Mouse (Mus musculus) right cerebral cortex, adult 2 months (tissue): ENCODE measurements around the gene Naa20.
A peak's percentile ranks its signal among the peaks of the same experiment; 100 is the strongest.

Experiments
- DNase-seq, 2 experiments: peaks; one replicate each; pipeline ENCODE4 v3.0.0; 2021 to 2022; ENCODE audit warnings: low spot score in 2 of 2

The Naa20 gene

DNA sequence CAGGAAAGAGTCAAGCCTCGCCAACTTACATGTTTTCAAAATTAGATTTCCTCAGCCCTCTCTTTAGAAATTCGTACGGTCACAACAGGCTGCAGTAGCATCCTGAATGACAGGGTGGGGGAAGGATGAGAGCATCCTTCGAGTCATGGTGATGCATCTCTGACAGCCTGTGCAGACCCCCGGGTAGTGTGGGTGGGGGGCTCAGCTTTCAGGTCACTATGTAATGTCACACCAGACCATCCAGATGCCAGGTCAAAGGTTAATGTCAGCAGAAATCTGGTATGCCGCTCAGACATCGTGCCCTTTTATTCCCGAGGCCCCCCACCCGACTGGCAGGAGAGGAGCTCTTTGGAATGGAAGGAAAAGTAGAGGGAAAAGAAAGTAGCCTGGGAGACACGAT lies 48.3 kb downstream of the Naa20 start:
- DNase-seq: no peak

DNA sequence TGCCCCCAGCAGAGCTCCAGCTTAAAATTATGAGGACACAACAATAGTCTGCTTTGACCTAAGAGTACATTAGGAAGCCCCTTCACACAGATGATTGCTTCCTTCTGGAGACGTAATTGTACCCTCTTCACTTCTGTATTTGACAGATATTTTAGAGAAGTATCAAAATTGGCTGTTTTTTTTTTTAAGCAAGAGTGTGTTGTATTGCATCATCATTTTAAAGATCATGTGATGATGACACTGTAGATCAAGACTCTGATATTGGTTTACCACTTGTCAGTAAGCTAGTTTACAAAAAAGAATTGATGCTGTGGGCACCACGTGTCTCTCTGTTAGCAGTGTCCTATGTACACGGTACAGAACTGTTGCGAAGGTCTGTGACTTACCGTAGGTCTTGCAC lies 50.8 kb downstream of the Naa20 start:
- DNase-seq: no peak

- no peak for DNase-seq
Measured at GRCm38 (mm10) chr2:145955844-145956243, 53.9 kb downstream of the Naa20 start.

- DNase-seq: no peak
Measured at GRCm38 (mm10) chr2:145956318-145956717, 54.4 kb downstream of the Naa20 start.

DNA sequence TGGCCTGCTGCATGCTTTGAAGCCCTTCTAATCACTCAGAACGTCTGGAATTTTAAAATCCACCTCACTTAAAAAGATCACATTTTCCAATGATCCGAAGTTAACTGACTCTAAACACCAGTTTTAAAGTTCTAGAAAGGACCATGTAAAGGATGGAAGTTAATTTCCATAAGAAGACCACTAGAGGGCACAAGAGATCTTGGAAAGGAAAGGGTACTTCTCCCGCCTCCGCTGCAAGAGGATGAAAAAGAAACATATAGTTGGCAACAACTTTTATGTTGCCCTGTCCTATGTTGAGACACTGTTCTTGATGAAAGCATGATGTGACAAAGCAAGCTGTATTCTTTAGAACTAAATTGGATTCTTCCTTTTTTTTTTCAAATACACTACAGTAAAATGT lies 55.6 kb downstream of the Naa20 start:
- DNase-seq: peak in 1 of 2 experiments; percentile 15

GRCm38 (mm10) chr2:145958097-145958496 lies 56.2 kb downstream of the Naa20 start:
- no peak for DNase-seq

GRCm38 (mm10) chr2:145958551-145958950 lies 56.7 kb downstream of the Naa20 start:
- DNase-seq: no peak

DNA sequence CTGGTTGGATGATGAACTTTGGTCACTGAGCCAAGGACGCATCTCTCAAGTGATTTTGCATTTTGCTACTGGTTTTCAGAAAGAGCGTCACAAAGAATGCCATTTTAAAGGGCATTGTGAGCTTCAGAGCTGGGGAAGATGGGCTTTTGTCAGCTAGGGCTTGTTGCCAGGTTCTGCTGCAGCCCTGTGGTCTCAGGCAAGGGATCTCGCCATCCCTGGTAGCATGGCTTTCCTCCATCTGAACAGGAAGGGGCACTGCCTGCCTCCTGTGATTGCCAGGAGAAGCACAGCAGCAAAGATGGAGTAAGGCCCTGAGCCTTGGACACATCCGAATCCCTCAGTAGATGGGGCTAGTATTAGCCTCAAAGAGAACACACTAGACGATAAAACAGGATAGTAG lies 60.0 kb downstream of the Naa20 start:
- no peak for DNase-seq
